Mouse (Mus musculus): Measurements from ENCODE around the gene Kctd7. TPM values are rescaled to one million over a fixed set of nuclear protein-coding genes. Genes with fewer than 3 reads are reported as not detected.

Kctd7 gene
- total and polyA plus RNA-seq, 3 experiments, result 10.3 to 33.2 (median 14.5) TPM

- no peak for DNase-seq
These were observed 47.2 kb downstream of the Kctd7 start for GRCm38 (mm10) chr5:130191865-130192264.

DNA sequence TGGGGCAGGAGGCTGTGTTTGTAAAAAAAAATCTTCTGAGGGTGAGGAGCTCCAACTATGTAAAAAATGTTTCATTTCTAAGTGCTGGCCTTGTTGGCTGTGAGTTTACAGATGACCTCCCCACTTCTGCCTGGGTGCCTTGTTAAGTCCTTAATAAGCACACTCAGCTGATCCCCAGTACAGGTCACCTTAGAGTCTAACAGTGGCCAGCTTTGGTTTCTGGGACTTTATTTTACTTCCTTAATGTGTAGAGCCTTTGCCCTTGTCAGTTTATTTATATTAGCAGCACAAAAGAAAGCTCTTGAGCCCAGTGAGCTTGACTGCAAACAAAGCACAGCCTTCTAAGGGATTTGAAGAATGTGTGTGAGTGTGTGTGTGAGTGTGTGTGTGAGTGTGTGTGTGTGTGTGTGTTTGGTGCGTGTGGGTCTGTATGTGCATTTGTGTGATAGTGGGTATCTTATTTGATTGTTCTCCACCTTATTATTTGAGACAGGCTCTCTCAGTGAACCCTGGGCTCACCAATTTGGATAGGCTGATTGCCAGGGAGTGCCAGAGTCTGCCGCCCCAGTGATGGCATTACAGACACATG lies 47.8 kb downstream of the Kctd7 start:
- DNase-seq, result no peak

DNA sequence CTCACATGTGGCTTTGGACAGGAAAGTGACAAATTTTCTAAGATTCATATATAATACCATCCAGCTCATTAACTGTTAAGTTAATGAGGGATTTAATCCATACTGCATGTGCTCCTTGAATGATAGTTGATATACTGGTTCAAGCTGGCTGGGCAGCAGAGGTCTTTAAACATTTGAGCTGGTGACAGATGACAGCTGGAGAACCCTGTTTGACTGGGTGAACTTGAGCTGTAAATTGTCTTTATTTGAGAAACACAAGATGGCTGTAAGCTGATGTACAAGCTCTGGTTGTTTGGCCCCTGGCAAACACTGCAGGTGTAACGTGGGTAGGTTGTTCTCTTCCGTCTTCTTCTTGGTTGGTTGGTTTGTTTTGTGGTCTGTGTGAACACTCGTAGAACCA lies 49.1 kb downstream of the Kctd7 start:
- no peak for DNase-seq

DNA sequence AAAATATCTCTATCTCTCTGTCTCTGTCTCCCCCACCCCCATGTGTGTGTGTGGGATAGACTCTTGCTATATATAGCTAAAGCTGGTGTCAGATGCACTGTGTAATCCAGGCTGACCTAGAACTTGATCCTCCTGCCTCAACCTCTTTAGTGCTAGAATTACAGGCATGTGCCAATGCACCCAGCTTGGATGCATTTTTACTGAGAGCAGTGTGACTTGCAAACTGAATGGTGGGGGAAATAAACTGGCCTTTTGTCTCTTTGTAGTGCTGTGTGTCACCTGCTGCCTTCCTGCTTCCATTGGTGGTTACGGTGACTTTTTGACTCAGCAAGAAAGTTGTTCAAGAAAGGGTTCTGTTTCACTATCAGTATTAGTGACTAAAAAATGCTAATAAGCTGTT lies 51.6 kb downstream of the Kctd7 start:
- DNase-seq, result no peak

GRCm38 (mm10) chr5:130197454-130197853 lies 52.8 kb downstream of the Kctd7 start:
- DNase-seq, result no peak

DNA sequence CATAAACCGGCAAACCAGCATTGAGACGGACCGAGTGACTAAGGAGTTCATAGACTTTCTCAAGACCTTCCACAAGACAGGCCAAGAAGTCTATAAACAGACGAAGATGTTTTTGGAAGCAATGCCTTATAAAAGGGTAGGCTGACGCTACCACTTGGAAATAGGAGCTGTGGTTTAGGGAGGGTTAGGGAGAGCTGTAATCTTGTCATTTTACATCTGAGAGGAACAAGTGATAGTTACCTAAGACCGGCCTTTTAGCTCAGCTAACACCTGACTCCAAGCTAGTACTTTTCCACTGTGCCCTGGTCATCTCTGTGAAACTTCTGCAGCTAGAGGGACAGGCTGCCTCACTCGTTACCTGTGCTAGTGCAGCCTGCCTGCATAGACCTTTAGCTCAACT lies 53.3 kb downstream of the Kctd7 start:
- DNase-seq, result no peak

DNA sequence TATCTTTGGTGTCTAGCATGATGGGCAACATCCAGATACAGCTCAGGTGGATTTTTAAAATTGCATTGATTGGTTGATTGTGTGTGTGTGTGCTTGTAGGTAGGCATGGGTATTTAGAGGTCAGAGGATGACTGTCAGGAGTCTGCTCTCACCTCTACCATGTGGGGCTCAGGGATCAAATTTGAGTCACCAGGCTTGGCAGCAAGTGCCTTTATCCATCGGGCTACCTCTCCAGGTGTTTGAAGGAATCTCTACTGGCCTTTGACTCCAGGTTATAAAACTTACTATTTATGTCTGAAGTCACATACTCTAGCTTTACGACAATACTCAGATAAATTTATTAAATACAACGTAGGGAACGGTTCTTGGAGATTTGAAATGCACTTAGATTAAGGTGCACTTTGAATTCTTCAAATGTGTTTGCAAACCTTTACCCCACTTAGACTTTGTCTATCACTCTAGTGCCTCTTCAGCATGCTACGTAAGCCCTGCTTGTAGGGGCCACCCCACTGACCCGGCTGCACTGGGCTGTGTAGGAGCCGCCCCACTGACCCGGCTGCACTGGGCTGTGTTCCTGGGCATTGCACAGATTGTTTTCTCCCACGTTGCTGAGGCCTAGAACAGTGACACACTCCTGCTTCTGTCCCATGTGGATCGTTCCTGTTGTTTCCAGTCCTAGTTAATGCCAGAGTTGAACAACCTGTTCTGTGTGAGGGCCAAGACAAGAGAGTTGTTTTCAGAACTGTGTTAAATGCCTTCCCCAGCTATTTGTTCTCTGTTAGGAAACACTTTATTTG lies 55.8 kb downstream of the Kctd7 start:
- no peak for DNase-seq

DNA sequence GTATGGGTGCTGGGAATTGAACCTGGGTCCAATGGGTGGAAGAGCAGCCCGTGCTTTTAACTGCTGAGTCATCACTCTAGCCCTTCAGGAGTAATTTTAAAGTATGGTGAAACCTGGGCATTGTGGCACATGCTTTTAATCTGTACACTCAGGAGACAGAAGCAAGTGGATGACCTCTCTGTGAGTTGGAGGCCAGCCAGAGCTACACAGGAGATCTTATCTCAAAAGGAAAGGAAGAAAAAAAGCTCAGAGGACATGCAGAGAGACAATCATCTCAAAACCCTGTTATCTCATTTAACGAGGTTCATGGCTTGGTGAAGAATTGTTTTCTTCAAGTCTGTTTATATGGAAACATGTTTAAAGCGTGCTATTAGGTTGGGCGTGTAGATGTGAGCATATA lies 59.3 kb downstream of the Kctd7 start:
- no peak for DNase-seq

- DNase-seq, result no peak
These were observed 59.9 kb downstream of the Kctd7 start for GRCm38 (mm10) chr5:130204560-130204959.

Other genes with a start within 250 kb of the Kctd7 start
- gene Zbed5, start 249.1 kb upstream of the Kctd7 start, total RNA-seq (2021), result 1 to 10 TPM; 2.1 to 2.3 TPM
- gene Zbed5, start 249.1 kb upstream of the Kctd7 start, polyA plus RNA-seq (2012; rRNA removed), result 1.1 and 2.2 TPM in 2 replicates
- gene Phkg1, start 246.3 kb upstream of the Kctd7 start, total RNA-seq (2021), result 1 to 10 TPM; 1.4 to 3.9 TPM
- 1.2 and 2.6 TPM in 2 replicates for gene Phkg1, start 246.3 kb upstream of the Kctd7 start, polyA plus RNA-seq (2012; rRNA removed)
- 1 to 10 TPM; 2.8 to 4.4 TPM for gene Nupr1l, start 236.3 kb upstream of the Kctd7 start, total RNA-seq (2021)
- gene Nupr1l, start 236.3 kb upstream of the Kctd7 start, polyA plus RNA-seq (2012; rRNA removed), result 17.3 and 23.6 TPM in 2 replicates
- 10 to 100 TPM; 23.0 to 33.8 TPM for gene Vkorc1l1, start 202.9 kb upstream of the Kctd7 start, total RNA-seq (2021)
- 9.8 and 10.4 TPM in 2 replicates for gene Vkorc1l1, start 202.9 kb upstream of the Kctd7 start, polyA plus RNA-seq (2012; rRNA removed)
- 10 to 100 TPM; 42.6 to 57.1 TPM for gene Gusb, start 141.8 kb upstream of the Kctd7 start, total RNA-seq (2021)
- gene Gusb, start 141.8 kb upstream of the Kctd7 start, polyA plus RNA-seq (2012; rRNA removed), result 35.4 and 41.9 TPM in 2 replicates
- 100 to 1,000 TPM in 1 of 2 experiments, 10 to 100 TPM in 1; 92.5 to 106 TPM for gene Asl, start 115.6 kb upstream of the Kctd7 start, total RNA-seq (2021)
- 74.2 and 115 TPM in 2 replicates for gene Asl, start 115.6 kb upstream of the Kctd7 start, polyA plus RNA-seq (2012; rRNA removed)
- gene Crcp, start 115.6 kb upstream of the Kctd7 start, total RNA-seq (2021), result 10 to 100 TPM; 33.6 to 43.0 TPM
- gene Crcp, start 115.6 kb upstream of the Kctd7 start, polyA plus RNA-seq (2012; rRNA removed), result 6.6 and 10.2 TPM in 2 replicates
- 10 to 100 TPM; 27.5 to 66.2 TPM for gene Tpst1, start 71.5 kb upstream of the Kctd7 start, total RNA-seq (2021)
- gene Tpst1, start 71.5 kb upstream of the Kctd7 start, polyA plus RNA-seq (2012; rRNA removed), result 39.5 and 42.4 TPM in 2 replicates
- 10 to 100 TPM; 27.9 to 63.3 TPM for gene Rabgef1, start 26.9 kb downstream of the Kctd7 start, total RNA-seq (2021)
- gene Rabgef1, start 26.9 kb downstream of the Kctd7 start, polyA plus RNA-seq (2012; rRNA removed), result 19.7 and 32.9 TPM in 2 replicates
- 10 to 100 TPM; 66.7 to 78.7 TPM for gene Tmem248, start 72.2 kb downstream of the Kctd7 start, total RNA-seq (2021)
- 45.8 and 51.1 TPM in 2 replicates for gene Tmem248, start 72.2 kb downstream of the Kctd7 start, polyA plus RNA-seq (2012; rRNA removed)
- 100 to 1,000 TPM; 103 to 138 TPM for gene Sbds, start 110.7 kb downstream of the Kctd7 start, total RNA-seq (2021)
- 44.3 and 46.6 TPM in 2 replicates for gene Sbds, start 110.7 kb downstream of the Kctd7 start, polyA plus RNA-seq (2012; rRNA removed)
- 10 to 100 TPM; 25.8 to 32.3 TPM for gene Tyw1, start 110.8 kb downstream of the Kctd7 start, total RNA-seq (2021)
- 8.1 and 8.2 TPM in 2 replicates for gene Tyw1, start 110.8 kb downstream of the Kctd7 start, polyA plus RNA-seq (2012; rRNA removed)
- gene Caln1, start 224.6 kb downstream of the Kctd7 start, total RNA-seq (2021), result 10 to 100 TPM; 33.7 to 46.2 TPM
- gene Caln1, start 224.6 kb downstream of the Kctd7 start, polyA plus RNA-seq (2012; rRNA removed), result 19.4 and 19.7 TPM in 2 replicates
- not detected for gene A330070K13Rik, start 239.8 kb downstream of the Kctd7 start, total RNA-seq (2021)
- gene A330070K13Rik, start 239.8 kb downstream of the Kctd7 start, polyA plus RNA-seq (2012; rRNA removed), result not detected in 2 replicates

All from adrenal gland, adult 2 months (tissue).